Mouse (Mus musculus) ES-Bruce4 (cell line): Measurements from ENCODE around the gene Med15.

Experiments used
- CTCF ChIP-seq: IDR thresholded peaks from one replicate; pipeline ENCODE4 v1.8.1; 2011; ENCODE audit warnings: low read depth, low read length
- EP300 ChIP-seq: IDR thresholded peaks from 2 replicates; pipeline ENCODE4 v1.6.1; 2011; ENCODE audit warnings: low read depth, low read length; ENCODE audit not compliant: insufficient read depth
- POLR2A ChIP-seq: IDR thresholded peaks from one replicate; pipeline ENCODE4 v1.8.1; 2011; ENCODE audit warnings: low read length; ENCODE audit not compliant: insufficient read depth

GRCm38 (mm10) chr16:17759344-17759773, 26.7 kb upstream of the Med15 start, which contains the start of gene Klhl22:
- TF ChIP-seq POLR2A (peak; percentile 71), EP300 (peak; percentile 49; the same call in 1 of the 2 replicates), CTCF (no peak)
